Mouse (Mus musculus): ENCODE measurements at regions not wholly inside any gene's neighbourhood (a gene's known extent, or its start where the extent isn't known, plus 50 kb on each side); places are given as distances from the start of the nearest gene placed in this dataset.
"Not testable (repeated sequence)": the region's sequence is repeated elsewhere in the genome, so short reads cannot be mapped to it uniquely, and the experiment has no call there.

DNA sequence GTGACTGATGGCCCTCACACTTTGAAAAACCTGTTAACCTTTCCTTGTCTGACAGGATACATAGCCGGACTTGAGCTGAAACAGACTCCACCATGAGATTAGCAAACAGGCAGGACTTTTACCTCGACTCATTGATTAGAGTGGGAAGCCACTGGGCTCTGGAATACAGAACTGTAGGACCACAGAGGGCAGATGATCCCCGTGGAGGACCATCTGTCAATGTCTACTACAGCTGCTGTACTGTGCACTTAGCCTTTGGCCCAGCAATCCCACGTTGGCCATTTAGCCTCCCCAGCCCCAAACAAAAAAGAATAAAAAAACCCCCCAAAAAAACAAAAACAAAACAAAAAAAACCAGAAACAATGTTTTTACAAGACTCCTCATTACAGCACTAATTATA, 103.9 kb upstream of the Dazl start:
- no peak for DNase-seq (ENCODE audit: low spot score in 2 of 2)

DNA sequence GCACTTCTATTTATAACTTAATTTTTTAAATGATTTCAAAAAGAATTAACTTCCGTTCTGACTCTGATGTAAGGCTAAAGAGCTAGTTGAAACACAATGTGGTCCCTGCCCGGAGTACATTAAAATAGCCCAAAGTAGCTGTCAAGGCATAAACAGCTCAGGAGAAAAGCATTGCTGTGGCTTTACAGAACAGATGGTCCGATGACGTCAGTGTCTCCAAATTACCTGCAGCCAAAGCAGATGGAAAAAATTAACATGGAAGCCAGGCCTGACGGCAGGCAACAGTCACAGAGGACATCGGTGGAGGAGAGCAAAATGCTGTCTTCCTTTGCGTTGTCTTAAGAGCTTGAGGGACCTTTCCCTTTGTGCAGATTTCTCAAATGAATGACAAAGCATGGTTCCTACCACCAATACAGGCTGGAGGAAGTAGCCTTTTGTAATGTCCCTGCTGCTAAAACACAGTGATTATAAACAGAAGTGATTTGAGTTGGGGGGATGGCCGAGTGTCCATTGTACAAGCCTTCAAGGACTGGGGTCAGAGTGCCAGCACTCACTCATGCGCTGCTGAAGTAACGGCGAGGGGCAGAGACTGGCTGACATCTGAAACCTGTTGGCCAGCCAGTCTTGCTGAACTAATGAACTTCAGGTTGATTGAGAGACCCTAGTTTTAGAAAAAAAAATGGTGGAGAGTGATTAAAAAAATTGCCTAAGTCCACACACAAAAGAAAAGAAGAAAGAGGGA, 101.8 kb upstream of the Plcl2 start:
- DNase-seq (ENCODE audit: low spot score in 2 of 2) = peak; percentile 72 to 87

DNA sequence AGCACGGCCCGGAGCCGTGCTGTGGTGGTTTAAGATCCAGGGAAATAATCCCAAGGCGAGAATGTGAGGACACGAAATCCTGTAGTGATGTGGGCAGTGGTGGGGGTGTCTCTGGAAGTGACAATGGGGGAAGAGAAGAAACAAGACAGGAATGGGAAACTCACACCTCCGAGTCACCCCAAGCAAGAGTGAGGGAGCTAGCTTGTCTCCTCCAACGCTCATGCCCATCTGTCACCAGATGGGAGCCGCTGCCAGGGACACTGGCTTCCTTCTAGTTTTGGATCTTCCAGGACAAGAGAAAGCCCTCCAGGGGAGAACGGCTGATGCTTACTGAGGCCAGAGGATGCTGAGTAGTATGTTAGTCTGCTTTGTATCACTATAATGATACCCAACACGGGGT, 100.6 kb upstream of the Plcl2 start:
- DNase-seq (ENCODE audit: low spot score in 2 of 2) = no peak

DNA sequence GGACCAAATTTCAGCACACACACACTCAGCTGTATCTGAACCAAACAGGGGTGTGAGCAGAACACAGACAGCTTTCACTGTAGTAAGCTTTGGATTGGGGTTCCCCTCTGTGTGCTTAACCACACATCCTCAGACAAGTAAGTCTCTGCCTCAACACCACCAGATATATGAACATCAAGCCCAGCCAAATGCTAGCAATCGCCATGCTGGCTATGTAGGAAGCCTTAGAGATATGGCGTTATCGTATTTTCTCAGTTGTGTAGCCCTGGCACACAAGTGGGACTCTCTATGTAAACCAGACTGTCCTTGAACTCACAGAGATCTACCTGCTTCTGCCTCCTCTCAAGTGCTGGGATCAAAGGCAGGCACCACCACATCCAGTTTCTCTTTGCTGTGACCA, 99.9 kb upstream of the Plcl2 start:
- DNase-seq (ENCODE audit: low spot score in 2 of 2) = no peak

DNA sequence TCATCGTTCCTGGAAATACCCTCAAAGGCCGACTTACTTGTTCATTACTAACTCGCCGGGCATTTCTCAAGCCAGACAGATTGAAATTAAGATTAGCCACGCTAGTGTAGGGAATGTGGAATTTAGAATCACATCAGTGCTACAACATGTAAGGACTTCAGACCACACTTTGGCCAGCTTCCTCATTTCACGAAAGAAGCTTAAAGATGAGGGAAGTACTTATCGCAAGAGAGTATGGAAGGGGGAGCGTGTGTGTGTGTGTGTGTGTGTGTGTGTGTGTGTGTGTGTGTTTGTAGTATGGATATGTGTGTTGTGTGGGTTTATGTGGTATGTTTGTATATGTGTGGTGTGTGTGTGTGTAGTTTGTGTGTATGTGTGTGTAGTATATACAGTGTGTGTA, 99.3 kb upstream of the Plcl2 start:
- no peak for DNase-seq (ENCODE audit: low spot score in 2 of 2)

- DNase-seq (ENCODE audit: low spot score in 2 of 2) = no peak
Observed at GRCm38 (mm10) chr17:50410296-50410695, 98.9 kb upstream of the Plcl2 start.

DNA sequence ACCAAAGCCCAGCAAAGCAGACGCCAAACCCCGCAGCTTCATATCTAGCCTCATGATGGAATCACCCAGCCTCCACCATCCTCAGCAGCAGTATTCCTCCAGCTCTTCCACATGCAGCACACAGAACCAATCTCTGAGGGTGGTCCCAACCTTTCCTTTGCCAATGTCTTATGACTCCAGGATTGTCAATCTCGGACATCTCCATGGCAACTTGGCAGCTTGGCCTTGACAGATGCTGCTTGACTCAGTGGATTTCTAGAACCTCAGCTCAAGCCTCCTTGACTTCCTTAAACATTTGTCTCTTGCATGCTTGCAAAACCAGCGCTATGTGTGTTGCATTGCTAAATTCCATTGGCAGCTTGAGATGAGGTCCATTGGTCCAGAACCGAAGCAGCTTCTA, 96.8 kb upstream of the Plcl2 start:
- no peak for DNase-seq (ENCODE audit: low spot score in 2 of 2)

DNA sequence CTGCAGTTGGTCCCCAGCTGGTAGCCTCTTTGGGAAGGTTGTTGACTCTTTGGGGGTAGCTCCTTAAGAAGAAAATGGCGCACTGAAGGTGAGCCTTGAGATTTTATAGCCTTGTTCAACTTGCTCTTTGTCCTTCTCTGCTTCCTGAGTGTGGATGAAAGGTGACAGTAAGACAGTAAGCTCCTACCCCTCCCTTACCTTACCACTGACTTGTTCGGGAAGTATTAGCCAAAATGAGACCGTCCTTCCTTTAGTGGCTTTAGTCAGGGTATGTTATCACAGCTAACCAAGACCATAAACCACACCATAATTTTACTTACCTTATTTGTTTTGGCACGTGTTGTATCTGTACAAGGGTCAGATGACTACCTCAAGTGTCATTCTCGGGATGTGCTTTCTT, 95.3 kb upstream of the Plcl2 start:
- DNase-seq (ENCODE audit: low spot score in 2 of 2) = no peak

- DNase-seq (ENCODE audit: low spot score in 2 of 2) = no peak
Observed at GRCm38 (mm10) chr17:50415331-50416005, 93.7 kb upstream of the Plcl2 start.

- no peak for DNase-seq (ENCODE audit: low spot score in 2 of 2)
Observed at GRCm38 (mm10) chr17:50416119-50416518, 93.1 kb upstream of the Plcl2 start.

- DNase-seq (ENCODE audit: low spot score in 2 of 2) = no peak
Observed at GRCm38 (mm10) chr17:50416538-50417113, 92.6 kb upstream of the Plcl2 start.

GRCm38 (mm10) chr17:50418863-50419383, 90.3 kb upstream of the Plcl2 start:
- peak in 1 of 2 experiments; percentile 40 for DNase-seq (ENCODE audit: low spot score in 2 of 2)

DNA sequence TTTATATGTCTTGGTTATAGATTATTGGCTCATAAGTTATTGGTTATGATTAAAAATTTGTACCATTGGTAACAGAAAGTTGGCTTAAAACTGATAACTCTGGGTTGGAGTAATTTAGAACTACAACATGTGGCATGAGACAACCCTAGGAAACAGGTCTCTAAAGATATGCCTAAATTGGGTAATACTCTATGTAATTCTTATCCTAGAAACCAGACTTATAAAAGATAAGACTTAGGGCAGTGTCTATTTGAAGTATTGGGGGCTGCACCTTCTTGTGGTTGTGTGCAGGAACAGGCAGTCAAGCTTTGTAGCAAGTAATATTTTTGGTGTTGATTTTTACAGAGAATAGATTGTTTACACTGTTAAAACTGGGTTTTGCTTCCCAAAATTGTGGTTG, 89.7 kb upstream of the Plcl2 start:
- DNase-seq (ENCODE audit: low spot score in 2 of 2) = not testable (repeated sequence)

DNA sequence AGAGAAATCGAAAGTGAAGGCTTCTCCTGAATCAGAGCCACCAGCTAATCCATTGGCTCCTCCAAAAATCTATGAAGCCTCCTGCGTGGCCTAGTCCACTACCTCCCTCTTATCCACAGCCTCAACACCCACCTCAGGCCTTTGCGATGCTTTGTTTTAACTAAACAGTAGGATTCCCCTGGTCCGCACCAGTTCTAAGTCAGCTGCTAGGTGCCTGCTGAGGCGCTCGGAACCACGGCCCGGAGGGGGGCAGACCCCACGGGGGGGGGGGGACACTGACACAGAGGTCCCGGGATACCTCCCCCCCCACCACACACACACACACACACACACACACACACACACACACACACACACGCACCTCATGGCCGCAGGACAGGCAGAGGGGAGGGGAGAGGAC, 89.2 kb upstream of the Plcl2 start:
- DNase-seq (ENCODE audit: low spot score in 2 of 2) = no peak

- DNase-seq (ENCODE audit: low spot score in 2 of 2) = no peak
Observed at GRCm38 (mm10) chr17:50420690-50421089, 88.5 kb upstream of the Plcl2 start.

DNA sequence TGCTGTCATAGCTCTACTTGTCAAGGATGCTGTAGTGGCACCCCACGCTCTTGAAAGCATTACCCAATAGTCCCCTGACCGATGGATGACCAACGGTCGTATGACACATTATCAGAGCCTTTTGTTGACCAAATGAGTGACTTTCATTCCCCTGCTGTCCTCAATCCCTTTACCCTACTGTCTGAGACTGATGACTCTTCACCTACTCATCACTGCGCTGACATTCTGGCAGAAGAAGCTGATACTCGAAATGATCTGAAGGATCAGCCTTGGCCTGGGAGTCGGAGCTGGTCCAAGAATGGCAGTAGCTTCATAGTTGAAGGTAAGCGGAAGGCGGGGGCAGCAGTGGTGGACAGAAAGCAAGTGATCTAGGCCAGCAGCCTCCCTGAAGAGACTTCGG, 87.7 kb upstream of the Plcl2 start:
- DNase-seq (ENCODE audit: low spot score in 2 of 2) = no peak

- DNase-seq (ENCODE audit: low spot score in 2 of 2) = no peak
Observed at GRCm38 (mm10) chr17:50425110-50425509, 84.1 kb upstream of the Plcl2 start.

DNA sequence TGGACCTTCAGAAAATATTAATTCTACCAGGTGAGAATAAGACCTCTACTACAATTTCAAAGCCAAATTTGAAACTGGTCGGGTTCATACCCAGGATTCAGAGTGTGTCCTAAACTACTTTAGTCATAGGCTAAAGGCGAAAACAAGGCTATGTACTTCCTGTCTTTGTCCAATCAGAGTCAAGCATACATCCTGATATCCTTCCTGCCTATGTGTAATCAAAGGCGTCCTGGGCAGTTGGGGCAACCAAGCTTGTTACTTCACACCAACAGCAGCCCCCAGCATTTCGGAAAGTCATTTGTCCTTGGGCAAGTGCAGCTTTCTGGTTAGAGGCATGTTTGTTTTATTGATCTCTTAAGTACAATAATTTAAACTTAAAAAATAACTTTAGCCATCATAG, 83.7 kb upstream of the Plcl2 start:
- DNase-seq (ENCODE audit: low spot score in 2 of 2) = no peak

DNA sequence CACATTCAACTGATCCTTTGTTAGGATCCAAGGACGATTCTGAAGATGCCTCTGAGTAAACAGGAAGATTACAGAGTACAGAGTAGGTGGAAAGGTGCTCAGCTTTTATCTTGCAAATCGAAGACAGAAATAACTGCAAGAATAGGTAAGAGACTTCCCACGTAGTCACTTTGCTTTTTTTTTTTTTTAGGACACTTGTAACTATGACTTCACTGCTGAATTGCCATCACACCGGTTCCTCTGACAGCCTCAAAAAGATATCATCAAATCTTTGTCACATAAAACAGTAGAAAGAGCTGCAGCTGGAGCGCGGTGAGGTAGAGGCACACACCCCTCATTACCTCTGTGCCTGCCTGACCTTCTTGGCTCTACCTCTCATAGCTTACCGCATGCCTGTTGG, 83.1 kb upstream of the Plcl2 start:
- no peak for DNase-seq (ENCODE audit: low spot score in 2 of 2)

DNA sequence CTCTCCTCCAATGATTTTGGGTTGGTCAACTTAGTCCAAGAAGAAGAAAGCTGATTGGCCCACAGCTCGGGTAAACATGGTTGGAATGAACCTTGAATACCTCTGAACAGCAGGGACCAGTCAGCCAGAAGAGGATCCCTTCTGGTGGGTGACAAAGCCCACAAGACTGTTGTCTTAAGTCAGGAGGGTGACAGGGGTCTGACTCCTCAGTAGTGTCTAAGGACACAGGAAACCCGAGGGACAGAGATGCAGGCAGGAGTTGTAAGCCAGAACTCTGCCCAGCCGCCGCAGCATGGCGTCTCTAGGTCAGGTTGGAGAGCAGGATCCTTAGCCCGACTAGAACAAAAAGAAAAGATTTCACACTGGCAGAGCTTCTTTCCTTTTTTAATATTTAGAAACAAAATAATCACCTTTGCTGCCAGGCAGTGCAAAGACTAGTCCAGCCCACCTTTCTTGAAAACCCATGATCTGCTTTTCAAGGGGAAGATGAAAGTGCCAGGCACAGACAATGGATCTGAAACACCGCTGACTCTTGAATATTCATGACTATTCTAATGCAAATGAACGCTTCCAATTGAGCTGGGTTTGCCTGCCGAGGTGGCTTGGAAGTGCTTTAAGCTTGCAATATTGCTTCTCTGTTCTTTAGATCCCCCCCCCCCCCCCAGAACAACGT, 81.7 kb upstream of the Plcl2 start:
- DNase-seq (ENCODE audit: low spot score in 2 of 2) = peak in 1 of 2 experiments; percentile 45

DNA sequence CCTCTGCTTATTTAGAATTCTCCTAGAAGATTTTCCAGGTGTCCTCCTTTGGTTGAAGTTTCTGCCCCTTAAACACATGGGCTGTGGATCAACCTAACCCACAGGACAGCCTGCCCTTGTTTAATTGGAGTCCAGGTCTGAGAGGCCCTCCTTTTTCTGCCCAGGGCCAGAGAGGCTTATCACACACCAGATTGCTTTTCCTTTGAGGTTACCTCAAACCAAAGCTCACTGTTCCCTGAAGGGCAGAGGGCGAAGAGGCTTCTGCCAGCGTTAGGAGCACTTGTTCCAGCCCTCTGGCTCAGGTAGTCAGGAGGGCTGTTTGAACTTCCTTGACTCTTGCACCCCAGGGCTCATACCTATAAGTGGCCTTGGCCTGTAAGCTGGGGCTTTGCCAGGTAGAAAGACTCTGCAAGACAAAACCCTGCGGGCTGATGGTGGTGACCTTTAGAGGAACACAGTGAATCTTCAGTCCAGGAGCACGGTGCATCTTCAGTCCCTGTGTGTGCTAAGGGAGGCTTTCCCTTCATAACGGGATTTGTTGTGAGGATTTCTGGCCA, 81.1 kb upstream of the Plcl2 start:
- no peak for DNase-seq (ENCODE audit: low spot score in 2 of 2)

DNA sequence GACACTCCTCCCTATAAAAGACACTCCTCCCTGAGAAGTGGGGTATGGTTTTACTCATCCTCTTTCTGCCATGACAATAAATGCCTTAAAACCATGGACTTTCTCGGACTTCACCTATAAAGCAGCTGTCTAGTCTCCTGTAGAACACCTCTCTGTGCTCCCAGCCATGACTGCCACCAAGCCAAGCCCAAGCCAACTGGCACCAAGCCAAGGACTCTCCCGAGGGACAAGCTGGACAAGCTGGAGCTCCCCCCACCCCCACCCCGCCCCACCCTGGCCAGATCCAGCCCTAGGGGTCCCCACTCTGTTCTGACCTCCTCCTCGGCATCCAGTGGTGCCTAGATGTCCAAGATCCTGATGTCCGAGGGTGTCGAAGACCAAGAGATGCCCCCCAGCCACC, 76.6 kb upstream of the Plcl2 start:
- no peak for DNase-seq (ENCODE audit: low spot score in 2 of 2)

Measured in right cerebral cortex, postnatal 10 days (tissue).